Mouse (Mus musculus): ENCODE results near the gene Fli1. TPM values are rescaled to one million over a fixed set of nuclear protein-coding genes. Genes with fewer than 3 reads are reported as not detected.
A peak's percentile ranks its signal among the peaks of the same experiment; 100 is the strongest.

The Fli1 gene
- polyA plus RNA-seq, 1 experiment from 2014 or later = 6.9 TPM

GRCm38 (mm10) chr9:32559859-32560258 is 17.2 kb upstream of the Fli1 start:
- ATAC-seq (ENCODE audit: low read depth) = peak; percentile 47; the same call in 1 of the 2 replicates
- Histone ChIP-seq H3K27ac (ENCODE audit: low read length) (no peak overlapping the region), H3K9me3 (replicated peaks; ENCODE audit: control insufficient read depth, low read length) (no peaks in the 10 kb centered on the region), H3K36me3 (ENCODE audit: control insufficient read depth, insufficient read depth) (no peaks in the 10 kb centered on the region), H3K27me3 (ENCODE audit: control insufficient read depth, insufficient read depth, low read depth, low read length) (no peaks in the 10 kb centered on the region), H3K4me3 (ENCODE audit: low read depth, low read length) (no peak overlapping the region), H3K9ac (ENCODE audit: low read depth, low read length) (no peak overlapping the region), H3K4me1 (ENCODE audit: control insufficient read depth, low read depth, low read length) (peaks cover 3% of the 10 kb centered on the region), H3K4me2 (ENCODE audit: low read depth, low read length) (no peak overlapping the region)
- WGBS (ENCODE audit: insufficient replicate concordance) = 21% methylated on average over 8 of the region's 8 CpGs

- no peak overlapping the region for H3K9ac ChIP-seq (ENCODE audit: low read depth, low read length)
- H3K27me3 ChIP-seq (ENCODE audit: control insufficient read depth, insufficient read depth, low read depth, low read length) = no peaks in the 10 kb centered on the region
- no peaks in the 10 kb centered on the region for H3K9me3 ChIP-seq (replicated peaks; ENCODE audit: control insufficient read depth, low read length)
- H3K27ac ChIP-seq (ENCODE audit: low read length) = no peak overlapping the region
- no peak overlapping the region for H3K4me3 ChIP-seq (ENCODE audit: low read depth, low read length)
- ATAC-seq (ENCODE audit: low read depth) = 0 out of 2 replicates have a peak, but pooled peaks have one; percentile 37
- H3K36me3 ChIP-seq (ENCODE audit: control insufficient read depth, insufficient read depth) = no peaks in the 10 kb centered on the region
- H3K4me2 ChIP-seq (ENCODE audit: low read depth, low read length) = no peak overlapping the region
- H3K4me1 ChIP-seq (ENCODE audit: control insufficient read depth, low read depth, low read length) = peaks cover 3% of the 10 kb centered on the region
These were observed 16.8 kb upstream of the Fli1 start for GRCm38 (mm10) chr9:32559454-32559853.

GRCm38 (mm10) chr9:32556313-32556712 is 13.7 kb upstream of the Fli1 start:
- 20% methylated on average over 7 of the region's 7 CpGs for WGBS (ENCODE audit: insufficient replicate concordance)
- no peak overlapping the region for H3K4me2 ChIP-seq (ENCODE audit: low read depth, low read length)
- ATAC-seq (ENCODE audit: low read depth) = no peak

GRCm38 (mm10) chr9:32555279-32555678 is 12.6 kb upstream of the Fli1 start:
- no peak overlapping the region for H3K4me3 ChIP-seq (ENCODE audit: low read depth, low read length)
- ATAC-seq (ENCODE audit: low read depth) = no peak
- 32% methylated on average over 3 of the region's 3 CpGs for WGBS (ENCODE audit: insufficient replicate concordance)
- no peaks in the 10 kb centered on the region for H3K9me3 ChIP-seq (replicated peaks; ENCODE audit: control insufficient read depth, low read length)
- no peaks in the 10 kb centered on the region for H3K27me3 ChIP-seq (ENCODE audit: control insufficient read depth, insufficient read depth, low read depth, low read length)
- H3K27ac ChIP-seq (ENCODE audit: low read length) = no peak overlapping the region
- H3K4me1 ChIP-seq (ENCODE audit: control insufficient read depth, low read depth, low read length) = peaks cover under 1% of the 10 kb centered on the region
- no peak overlapping the region for H3K9ac ChIP-seq (ENCODE audit: low read depth, low read length)
- no peaks in the 10 kb centered on the region for H3K36me3 ChIP-seq (ENCODE audit: control insufficient read depth, insufficient read depth)
- no peak overlapping the region for H3K4me2 ChIP-seq (ENCODE audit: low read depth, low read length)

More at GRCm38 (mm10) chr9:32556313-32556712, 13.7 kb upstream of the Fli1 start:
- peaks cover 3% of the 10 kb centered on the region for H3K4me1 ChIP-seq (ENCODE audit: control insufficient read depth, low read depth, low read length)
- H3K9me3 ChIP-seq (replicated peaks; ENCODE audit: control insufficient read depth, low read length) = no peaks in the 10 kb centered on the region
- no peak overlapping the region for H3K27ac ChIP-seq (ENCODE audit: low read length)
- H3K4me3 ChIP-seq (ENCODE audit: low read depth, low read length) = no peak overlapping the region
- H3K36me3 ChIP-seq (ENCODE audit: control insufficient read depth, insufficient read depth) = no peaks in the 10 kb centered on the region
- no peaks in the 10 kb centered on the region for H3K27me3 ChIP-seq (ENCODE audit: control insufficient read depth, insufficient read depth, low read depth, low read length)
- no peak overlapping the region for H3K9ac ChIP-seq (ENCODE audit: low read depth, low read length)

DNA sequence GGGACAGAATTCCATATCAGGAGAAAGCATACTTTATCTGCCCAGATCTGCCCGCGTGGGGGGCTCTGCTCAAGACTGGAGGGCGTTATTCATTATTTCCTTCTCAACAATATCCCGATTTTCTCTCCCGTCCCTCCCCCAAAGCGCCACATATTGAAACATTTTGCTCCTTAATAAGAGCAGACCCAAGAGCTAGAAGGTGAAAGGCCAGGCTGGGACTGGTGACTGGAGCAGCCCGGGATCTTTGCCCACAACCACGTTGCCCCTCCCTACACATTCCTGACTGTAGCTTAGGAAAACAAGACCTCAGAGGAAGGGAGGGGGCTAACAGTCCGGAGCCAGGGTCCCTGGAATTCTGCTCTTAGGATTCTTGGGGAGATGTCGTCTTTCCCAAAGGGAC is 7.9 kb upstream of the Fli1 start:
- Histone ChIP-seq H3K27me3 (ENCODE audit: control insufficient read depth, insufficient read depth, low read depth, low read length) (peaks cover 18% of the 10 kb centered on the region), H3K4me1 (ENCODE audit: control insufficient read depth, low read depth, low read length) (no peaks in the 10 kb centered on the region), H3K27ac (ENCODE audit: low read length) (no peak overlapping the region), H3K9me3 (replicated peaks; ENCODE audit: control insufficient read depth, low read length) (no peaks in the 10 kb centered on the region), H3K9ac (ENCODE audit: low read depth, low read length) (no peak overlapping the region), H3K36me3 (ENCODE audit: control insufficient read depth, insufficient read depth) (no peaks in the 10 kb centered on the region), H3K4me3 (ENCODE audit: low read depth, low read length) (no peak overlapping the region), H3K4me2 (ENCODE audit: low read depth, low read length) (no peak overlapping the region)
- 41% methylated on average over 10 of the region's 10 CpGs for WGBS (ENCODE audit: insufficient replicate concordance)
- ATAC-seq (ENCODE audit: low read depth) = no peak

DNA sequence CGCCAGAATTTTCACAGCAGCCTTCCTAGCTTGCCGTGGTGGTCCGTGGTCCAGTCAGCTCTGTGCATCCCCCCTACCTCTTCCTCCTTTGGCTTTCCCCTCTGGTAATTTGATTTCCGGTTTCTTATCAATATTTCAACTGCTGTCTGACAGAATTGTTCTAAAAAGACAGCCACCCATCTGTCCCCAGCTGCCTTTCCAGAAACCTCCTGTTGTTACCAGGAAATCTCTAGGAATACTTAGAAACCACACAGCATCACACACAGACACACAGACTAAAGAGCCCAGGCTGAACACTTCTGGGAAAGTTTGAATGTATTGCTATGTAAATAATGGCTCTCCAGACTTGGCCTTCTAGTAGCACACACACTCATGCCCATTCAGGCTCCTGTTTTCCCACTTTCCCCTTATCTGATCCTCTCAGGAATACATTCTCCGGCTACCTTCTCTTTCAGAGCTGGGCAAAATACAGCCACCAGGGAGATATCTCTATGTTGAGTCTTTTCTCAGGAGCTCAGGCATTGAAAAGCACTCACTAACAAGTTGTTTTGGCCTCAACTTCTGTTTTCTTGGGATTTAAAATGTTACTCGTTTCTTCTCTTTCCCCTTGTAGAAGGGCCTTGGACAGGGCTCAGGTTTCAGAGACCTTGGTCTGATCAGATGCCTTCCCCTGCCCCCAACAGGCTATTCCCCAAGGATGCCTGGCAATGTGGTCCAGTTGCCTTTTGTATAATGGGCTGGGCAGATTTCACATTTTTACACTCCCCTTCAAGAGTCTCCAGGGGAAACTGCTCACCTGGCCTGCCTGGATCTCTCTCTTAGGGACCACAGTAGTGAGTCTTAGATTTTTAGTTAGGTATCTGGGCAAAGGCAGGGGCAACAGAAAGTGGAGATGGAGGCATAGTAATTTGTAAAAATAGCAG is 7.1 kb upstream of the Fli1 start:
- ATAC-seq (ENCODE audit: low read depth) = no peak
- Histone ChIP-seq H3K4me3 (ENCODE audit: low read depth, low read length) (no peak overlapping the region), H3K27me3 (ENCODE audit: control insufficient read depth, insufficient read depth, low read depth, low read length) (peaks cover 26% of the 10 kb centered on the region), H3K4me1 (ENCODE audit: control insufficient read depth, low read depth, low read length) (no peaks in the 10 kb centered on the region), H3K27ac (ENCODE audit: low read length) (no peak overlapping the region), H3K4me2 (ENCODE audit: low read depth, low read length) (no peak overlapping the region), H3K36me3 (ENCODE audit: control insufficient read depth, insufficient read depth) (no peaks in the 10 kb centered on the region), H3K9me3 (replicated peaks; ENCODE audit: control insufficient read depth, low read length) (no peaks in the 10 kb centered on the region), H3K9ac (ENCODE audit: low read depth, low read length) (no peak overlapping the region)
- 9% methylated on average over 6 of the region's 6 CpGs for WGBS (ENCODE audit: insufficient replicate concordance)

DNA sequence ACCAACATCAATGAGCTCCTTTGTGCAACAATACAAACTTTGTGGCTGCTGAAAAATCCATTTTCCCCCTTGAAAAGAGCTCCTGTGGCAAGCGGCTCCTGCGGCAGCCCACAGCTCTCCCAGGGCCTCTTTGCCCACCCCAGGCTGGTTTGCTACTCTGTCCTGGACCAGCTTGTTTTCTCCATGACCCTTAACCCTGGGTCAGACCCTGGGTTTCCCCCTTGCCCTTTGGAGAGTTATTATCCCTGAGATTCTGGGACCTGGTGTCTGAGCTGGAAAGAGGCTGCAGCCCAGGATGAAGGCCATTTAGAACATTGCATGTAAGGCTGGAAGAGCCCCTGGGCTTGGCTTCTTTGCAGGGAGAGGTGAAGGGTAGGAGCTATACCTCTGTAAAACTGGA is 4.1 kb upstream of the Fli1 start:
- H3K27me3 ChIP-seq (ENCODE audit: control insufficient read depth, insufficient read depth, low read depth, low read length) = peaks cover 56% of the 10 kb centered on the region
- no peaks in the 10 kb centered on the region for H3K36me3 ChIP-seq (ENCODE audit: control insufficient read depth, insufficient read depth)
- H3K27ac ChIP-seq (ENCODE audit: low read length) = no peak overlapping the region
- H3K4me3 ChIP-seq (ENCODE audit: low read depth, low read length) = no peak overlapping the region
- H3K4me1 ChIP-seq (ENCODE audit: control insufficient read depth, low read depth, low read length) = peaks cover 8% of the 10 kb centered on the region
- no peak for ATAC-seq (ENCODE audit: low read depth)
- no peak overlapping the region for H3K4me2 ChIP-seq (ENCODE audit: low read depth, low read length)
- no peak overlapping the region for H3K9ac ChIP-seq (ENCODE audit: low read depth, low read length)
- WGBS (ENCODE audit: insufficient replicate concordance) = 79% methylated on average over 2 of the region's 2 CpGs
- no peaks in the 10 kb centered on the region for H3K9me3 ChIP-seq (replicated peaks; ENCODE audit: control insufficient read depth, low read length)

GRCm38 (mm10) chr9:32544731-32545661 is 2.3 kb upstream of the Fli1 start:
- Histone ChIP-seq H3K36me3 (ENCODE audit: control insufficient read depth, insufficient read depth) (no peaks in the 10 kb centered on the region), H3K9ac (ENCODE audit: low read depth, low read length) (no peak overlapping the region)
- WGBS (ENCODE audit: insufficient replicate concordance) = 14% methylated on average over 40 of the region's 40 CpGs

More at GRCm38 (mm10) chr9:32544731-32545661, 2.3 kb upstream of the Fli1 start:
- Histone ChIP-seq H3K4me2 (ENCODE audit: low read depth, low read length) (peak overlapping the region; percentile 20; the same call in 1 of the 2 replicates), H3K9me3 (replicated peaks; ENCODE audit: control insufficient read depth, low read length) (no peaks in the 10 kb centered on the region), H3K27me3 (ENCODE audit: control insufficient read depth, insufficient read depth, low read depth, low read length) (peaks cover 71% of the 10 kb centered on the region), H3K4me1 (ENCODE audit: control insufficient read depth, low read depth, low read length) (peaks cover 8% of the 10 kb centered on the region), H3K27ac (ENCODE audit: low read length) (no peak overlapping the region), H3K4me3 (ENCODE audit: low read depth, low read length) (no peak overlapping the region)
- ATAC-seq (ENCODE audit: low read depth) = no peak
